Mouse (Mus musculus) thymus, adult 2 months (tissue): ENCODE data around the gene Snx13.

Experiments used
- CTCF ChIP-seq: fragments of 200-500 bp; IDR thresholded peaks from 2 replicates; pipeline ENCODE4 v1.5.1; 2012; ENCODE audit warnings: mild to moderate bottlenecking, control low read depth, low read length, moderate library complexity, borderline replicate concordance; ENCODE audit not compliant: control insufficient read depth, poor library complexity, insufficient read depth; ENCODE audit errors: extremely low read depth
- POLR2A ChIP-seq: fragments of 200-500 bp; IDR thresholded peaks from 2 replicates; pipeline ENCODE4 v1.6.1; 2012; ENCODE audit warnings: mild to moderate bottlenecking, low read length, control low read depth, moderate library complexity; ENCODE audit not compliant: control insufficient read depth, poor library complexity, insufficient read depth; ENCODE audit errors: extremely low read depth

DNA sequence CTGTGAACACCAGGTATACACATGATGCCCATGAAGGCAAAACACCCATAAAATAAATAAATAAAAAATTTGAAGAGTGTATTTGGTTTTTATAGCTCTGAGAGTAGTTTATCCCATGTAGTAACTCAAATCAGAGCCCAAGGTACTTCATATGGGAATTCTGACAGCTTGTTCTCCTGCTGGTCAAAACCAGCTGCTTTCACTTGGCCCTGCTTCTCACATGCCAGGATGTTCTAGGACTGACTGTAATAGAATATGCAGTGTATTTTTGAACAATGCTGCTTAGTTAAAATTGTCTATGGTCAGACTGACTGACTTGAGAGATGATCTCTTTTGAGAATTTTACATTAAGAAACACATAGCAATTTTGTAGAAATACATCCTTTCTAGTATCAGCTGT, 25.2 kb downstream of the Snx13 start:
- TF ChIP-seq CTCF (no peak), POLR2A (no peak)
